Mouse (Mus musculus) brain, embryonic 14.5 days (tissue): ENCODE data around the gene Gm4553.

Experiments used
- CTCF ChIP-seq: fragments of 200-500 bp; IDR thresholded peaks from 2 replicates; pipeline ENCODE4 v1.5.1; 2012; ENCODE audit warnings: inconsistent platforms, mild to moderate bottlenecking, moderate library complexity, borderline replicate concordance; ENCODE audit not compliant: insufficient read depth, insufficient read length; ENCODE audit errors: extremely low read depth
- POLR2A ChIP-seq: fragments of 200-500 bp; IDR thresholded peaks from 2 replicates; pipeline ENCODE4 v1.6.1; 2012; ENCODE audit warnings: mild to moderate bottlenecking, inconsistent platforms, borderline replicate concordance; ENCODE audit not compliant: poor library complexity, insufficient read depth, insufficient read length, severe bottlenecking; ENCODE audit errors: extremely low read depth

- TF ChIP-seq POLR2A (no peak), CTCF (no peak)
These were observed 16.9 kb downstream of the Gm4553 start for GRCm38 (mm10) chr7:142148633-142149032.
